Mouse (Mus musculus): Measurements from ENCODE around the gene Usp40.
"Not testable (repeated sequence)": the region's sequence is repeated elsewhere in the genome, so short reads cannot be mapped to it uniquely, and the experiment has no call there.

Usp40 gene

GRCm38 (mm10) chr1:88008211-88008697 lies at the start of gene Usp40:
Usp40 (minus strand) TSS chr1:88008551.
- ChIA-PET POLR2A (interaction anchor here (0.6 to 1.7 kb wide), 13 partner anchors 11 to 637 kb away, joined by 3 to 5 read pairs (median 3); no protein-coding TSS in a partner anchor), CTCF (interaction anchor here in 2 of 4 experiments (0.6 to 1.3 kb wide), 2 partner anchors 182 to 279 kb away, joined by 3 read pairs; no protein-coding TSS in a partner anchor)

GRCm38 (mm10) chr1:88055088-88055487 lies 46.7 kb upstream of the Usp40 start, which contains the start of gene Ugt1a10:
Ugt1a10 (plus strand) TSS chr1:88055388.
- CTCF ChIA-PET: no interaction called here
- POLR2A ChIA-PET: no interaction called here

- CTCF ChIA-PET, POLR2A ChIA-PET: not testable (repeated sequence)
These were observed 39.1 kb upstream of the Usp40 start for GRCm38 (mm10) chr1:88047408-88047807.

GRCm38 (mm10) chr1:88044832-88045437 lies 36.6 kb upstream of the Usp40 start:
- POLR2A ChIA-PET, CTCF ChIA-PET: not testable (repeated sequence)

GRCm38 (mm10) chr1:88043044-88043443 lies 34.7 kb upstream of the Usp40 start:
- CTCF ChIA-PET, POLR2A ChIA-PET: not testable (repeated sequence)

- POLR2A ChIA-PET, CTCF ChIA-PET: not testable (repeated sequence)
These were observed 16.9 kb upstream of the Usp40 start for GRCm38 (mm10) chr1:88025244-88025643.

GRCm38 (mm10) chr1:88015371-88015770 lies 7.0 kb upstream of the Usp40 start:
- ChIA-PET POLR2A (no interaction called here), CTCF (no interaction called here)

GRCm38 (mm10) chr1:88014671-88015070 lies 6.3 kb upstream of the Usp40 start:
- CTCF ChIA-PET: no interaction called here
- POLR2A ChIA-PET: no interaction called here

- ChIA-PET POLR2A (no interaction called here), CTCF (no interaction called here)
These were observed 5.8 kb upstream of the Usp40 start for GRCm38 (mm10) chr1:88014194-88014593.

GRCm38 (mm10) chr1:88013726-88014125 lies 5.4 kb upstream of the Usp40 start:
- ChIA-PET POLR2A (no interaction called here), CTCF (no interaction called here)

- ChIA-PET CTCF (no interaction called here), POLR2A (no interaction called here)
These were observed 1.2 kb upstream of the Usp40 start for GRCm38 (mm10) chr1:88009521-88009920.

GRCm38 (mm10) chr1:88008735-88009134 lies 384 bp upstream of the Usp40 start:
- ChIA-PET CTCF (no interaction called here), POLR2A (interaction anchor here (0.6 to 1.7 kb wide), 9 partner anchors 11 to 637 kb away, joined by 3 to 5 read pairs (median 3); no protein-coding TSS in a partner anchor)

- POLR2A ChIA-PET: interaction anchor here in 3 of 4 experiments (0.6 to 1.7 kb wide), 10 partner anchors 10 to 1082 kb away, joined by 3 to 5 read pairs (median 4); no protein-coding TSS in a partner anchor
- CTCF ChIA-PET: interaction anchor here in 2 of 4 experiments (0.5 to 1.3 kb wide), 3 partner anchors 9 to 280 kb away, joined by 3 read pairs; no protein-coding TSS in a partner anchor
These were observed 600 bp downstream of the Usp40 start for GRCm38 (mm10) chr1:88007692-88008210.

- POLR2A ChIA-PET: interaction anchor here in 2 of 4 experiments (0.6 to 1.2 kb wide), 2 partner anchors 27 to 45 kb away, joined by 3 read pairs; no protein-coding TSS in a partner anchor
- CTCF ChIA-PET: no interaction called here
These were observed 15.6 kb downstream of the Usp40 start for GRCm38 (mm10) chr1:87992716-87993115.

- ChIA-PET CTCF (interaction anchor here in 1 of 4 experiments (0.5 kb wide), 1 partner anchor 474 kb away, joined by 3 read pairs; no protein-coding TSS in a partner anchor), POLR2A (no interaction called here)
These were observed 26.1 kb downstream of the Usp40 start for GRCm38 (mm10) chr1:87982291-87982690.

GRCm38 (mm10) chr1:87970381-87970780 lies 38.0 kb downstream of the Usp40 start:
- POLR2A ChIA-PET: interaction anchor here in 2 of 4 experiments (0.5 to 1.4 kb wide), 4 partner anchors 37 to 630 kb away, joined by 3 to 6 read pairs (median 3); no protein-coding TSS in a partner anchor

GRCm38 (mm10) chr1:87961459-87962167 lies 46.7 kb downstream of the Usp40 start:
- POLR2A ChIA-PET: interaction anchor here in 2 of 4 experiments (0.5 to 1.1 kb wide), 2 partner anchors 9 to 200 kb away, joined by 4 read pairs; no protein-coding TSS in a partner anchor

More at GRCm38 (mm10) chr1:87970381-87970780, 38.0 kb downstream of the Usp40 start:
- CTCF ChIA-PET: interaction anchor here in 1 of 4 experiments (0.6 kb wide), 1 partner anchor 320 kb away, joined by 3 read pairs; no protein-coding TSS in a partner anchor

GRCm38 (mm10) chr1:87960752-87961151 lies 47.6 kb downstream of the Usp40 start:
- ChIA-PET POLR2A (interaction anchor here in 1 of 4 experiments (0.6 kb wide), 1 partner anchor 327 kb away, joined by 3 read pairs; no protein-coding TSS in a partner anchor), CTCF (interaction anchor here in 1 of 4 experiments (1.6 kb wide), 1 partner anchor 135 kb away, joined by 3 read pairs; no protein-coding TSS in a partner anchor)

More at GRCm38 (mm10) chr1:87961459-87962167, 46.7 kb downstream of the Usp40 start:
- CTCF ChIA-PET: interaction anchor here in 2 of 4 experiments (1.2 to 1.3 kb wide), 2 partner anchors 25 to 195 kb away, joined by 3 read pairs; no protein-coding TSS in a partner anchor

- POLR2A ChIA-PET: interaction anchor here in 1 of 4 experiments (0.5 kb wide), 1 partner anchor 204 kb away, joined by 4 read pairs; the partner anchor contains the start of gene Atg16l1
- CTCF ChIA-PET: interaction anchor here in 1 of 4 experiments (0.8 to 1.6 kb wide), 2 partner anchors 134 to 328 kb away, joined by 3 read pairs; no protein-coding TSS in a partner anchor
These were observed 48.3 kb downstream of the Usp40 start for GRCm38 (mm10) chr1:87959998-87960431.
